Mouse (Mus musculus): ENCODE results near the gene Slc16a6. TPM values are rescaled to one million over a fixed set of nuclear protein-coding genes. Genes with fewer than 3 reads are reported as not detected.

Gene Slc16a6
- total and polyA plus RNA-seq, 2 experiments from 2014 or later, result 6.3 to 11.5 TPM

DNA sequence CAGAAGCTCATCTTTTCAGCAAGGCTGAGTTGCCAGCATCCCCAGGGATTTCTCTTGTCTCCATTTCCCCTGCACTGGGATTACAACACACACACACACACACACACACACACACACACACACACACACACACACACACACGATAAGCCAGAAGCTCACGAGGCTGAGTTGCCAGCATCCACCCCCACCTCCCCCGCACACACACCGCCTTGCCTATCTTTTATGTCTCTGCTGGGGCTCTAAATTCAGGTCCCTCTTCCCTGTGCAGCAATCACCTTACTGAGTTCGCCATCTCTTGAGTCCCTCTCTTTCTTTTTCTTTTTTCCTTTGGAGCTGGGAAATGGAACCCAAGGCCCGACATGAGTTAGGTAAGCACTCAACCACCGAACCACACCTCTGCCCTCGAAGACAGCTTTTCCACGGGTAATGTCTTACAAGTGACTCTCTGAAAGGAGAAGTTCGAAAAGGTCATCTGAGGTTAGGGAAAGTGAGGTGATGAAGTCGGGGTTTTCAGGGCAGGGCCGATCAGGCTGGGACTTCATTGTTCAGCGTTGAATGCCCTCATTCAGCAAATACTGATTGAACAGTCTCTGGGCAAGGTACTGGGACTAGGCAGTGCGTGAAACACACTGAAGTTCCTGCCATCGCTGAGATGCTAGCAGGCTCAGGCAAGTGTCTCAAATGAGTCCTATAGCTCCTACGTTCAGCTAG lies 6.3 kb upstream of the Slc16a6 start:
- no peaks in the 10 kb centered on the region for H3K27me3 ChIP-seq (ENCODE audit: insufficient read depth, low read length)
- no peak overlapping the region for H3K27ac ChIP-seq (ENCODE audit: low read depth, low read length)
- no peak for ATAC-seq (ENCODE audit: low FRiP score)
- no peaks in the 10 kb centered on the region for H3K36me3 ChIP-seq (ENCODE audit: insufficient read depth, low read length)
- DNase-seq (ENCODE audit: low spot score), result no peak
- WGBS, result 49% methylated on average over 16 of the region's 16 CpGs
- H3K4me2 ChIP-seq (ENCODE audit: low read depth, low read length, poor library complexity, severe bottlenecking), result no peak overlapping the region
- no peaks in the 10 kb centered on the region for H3K4me1 ChIP-seq (ENCODE audit: insufficient read depth, low read length)
- no peak overlapping the region for H3K4me3 ChIP-seq (ENCODE audit: low read depth, low read length)
- no peaks in the 10 kb centered on the region for H3K9me3 ChIP-seq (ENCODE audit: low read length)
- no peak for TF ChIP-seq CTCF (IDR thresholded peaks at IDR 0.05)
- no peak overlapping the region for H3K9ac ChIP-seq (replicated peaks; ENCODE audit: low read length, poor library complexity, severe bottlenecking)

DNA sequence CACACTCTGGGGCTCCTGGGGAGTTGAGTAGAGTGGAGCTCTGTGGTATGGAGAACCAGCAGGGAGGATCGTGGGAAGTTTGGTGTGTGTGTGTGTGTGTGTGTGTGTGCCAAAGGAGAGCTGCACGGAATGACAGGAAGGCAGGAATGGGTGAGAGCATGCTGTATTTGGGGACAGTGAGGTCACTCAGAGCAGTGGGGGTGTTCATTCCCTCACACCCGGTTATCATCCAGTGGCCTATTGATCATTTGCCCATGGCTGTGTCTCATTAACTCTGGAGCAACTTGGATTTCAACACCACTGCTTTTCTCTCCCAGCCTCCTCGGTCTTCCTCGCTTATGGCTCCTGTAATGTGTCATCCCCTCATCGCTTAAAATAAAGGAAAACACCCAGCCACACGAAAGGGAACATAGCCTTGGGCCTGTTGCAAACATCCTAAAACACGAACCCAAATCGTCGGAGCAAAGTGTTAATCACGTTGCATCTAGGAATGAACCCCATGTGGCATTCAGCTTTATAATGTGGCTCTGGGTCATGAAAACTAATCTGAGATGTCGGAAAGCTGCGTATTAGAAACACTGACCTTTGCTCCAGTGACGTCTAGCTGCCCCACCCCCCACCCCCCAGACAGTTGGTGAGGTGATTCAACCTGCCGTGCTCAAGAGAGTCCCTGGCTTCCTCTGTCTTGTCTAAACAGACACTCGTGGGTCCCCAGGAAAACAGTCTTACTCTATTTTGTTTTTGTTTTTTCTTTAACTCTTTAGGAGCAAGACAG lies 4.4 kb upstream of the Slc16a6 start:
- Histone ChIP-seq H3K4me1 (ENCODE audit: insufficient read depth, low read length) (no peaks in the 10 kb centered on the region), H3K27me3 (ENCODE audit: insufficient read depth, low read length) (no peaks in the 10 kb centered on the region), H3K27ac (ENCODE audit: low read depth, low read length) (no peak overlapping the region), H3K9me3 (ENCODE audit: low read length) (no peaks in the 10 kb centered on the region), H3K4me2 (ENCODE audit: low read depth, low read length, poor library complexity, severe bottlenecking) (no peak overlapping the region), H3K4me3 (ENCODE audit: low read depth, low read length) (no peak overlapping the region), H3K36me3 (ENCODE audit: insufficient read depth, low read length) (no peaks in the 10 kb centered on the region), H3K9ac (replicated peaks; ENCODE audit: low read length, poor library complexity, severe bottlenecking) (no peak overlapping the region)
- DNase-seq (ENCODE audit: low spot score), result no peak
- 56% methylated on average over 16 of the region's 16 CpGs for WGBS
- ATAC-seq (ENCODE audit: low FRiP score), result no peak
- TF ChIP-seq CTCF (IDR thresholded peaks at IDR 0.05), result no peak

DNA sequence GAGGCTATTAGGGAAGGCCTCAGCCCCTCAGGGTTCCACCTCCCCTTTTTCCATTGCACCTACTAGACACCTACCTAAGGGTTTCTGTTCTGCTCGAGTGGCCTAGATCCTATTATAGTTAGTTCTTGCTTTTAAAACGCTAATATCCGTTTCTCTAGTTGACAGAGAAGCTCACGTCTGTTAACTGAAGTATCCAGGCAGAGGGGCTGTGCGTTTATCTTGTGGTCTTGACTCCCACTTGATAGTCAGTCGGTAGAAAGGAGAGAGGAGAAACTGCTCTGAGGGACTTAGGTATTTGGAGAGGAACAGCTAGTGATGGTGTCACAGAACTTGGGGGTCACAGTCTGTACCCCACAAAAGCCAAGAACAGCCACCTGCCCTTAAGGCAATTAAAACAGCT lies 3.3 kb upstream of the Slc16a6 start:
- Histone ChIP-seq H3K4me1 (ENCODE audit: insufficient read depth, low read length) (no peaks in the 10 kb centered on the region), H3K9ac (replicated peaks; ENCODE audit: low read length, poor library complexity, severe bottlenecking) (no peak overlapping the region), H3K27me3 (ENCODE audit: insufficient read depth, low read length) (no peaks in the 10 kb centered on the region), H3K27ac (ENCODE audit: low read depth, low read length) (no peak overlapping the region; the same call in 1 of the 2 replicates), H3K4me2 (ENCODE audit: low read depth, low read length, poor library complexity, severe bottlenecking) (no peak overlapping the region), H3K4me3 (ENCODE audit: low read depth, low read length) (no peak overlapping the region), H3K36me3 (ENCODE audit: insufficient read depth, low read length) (no peaks in the 10 kb centered on the region), H3K9me3 (ENCODE audit: low read length) (no peaks in the 10 kb centered on the region)
- no peak for ATAC-seq (ENCODE audit: low FRiP score)
- no peak for TF ChIP-seq CTCF (IDR thresholded peaks at IDR 0.05)
- 28% methylated on average over 6 of the region's 6 CpGs for WGBS
- no peak for DNase-seq (ENCODE audit: low spot score)

DNA sequence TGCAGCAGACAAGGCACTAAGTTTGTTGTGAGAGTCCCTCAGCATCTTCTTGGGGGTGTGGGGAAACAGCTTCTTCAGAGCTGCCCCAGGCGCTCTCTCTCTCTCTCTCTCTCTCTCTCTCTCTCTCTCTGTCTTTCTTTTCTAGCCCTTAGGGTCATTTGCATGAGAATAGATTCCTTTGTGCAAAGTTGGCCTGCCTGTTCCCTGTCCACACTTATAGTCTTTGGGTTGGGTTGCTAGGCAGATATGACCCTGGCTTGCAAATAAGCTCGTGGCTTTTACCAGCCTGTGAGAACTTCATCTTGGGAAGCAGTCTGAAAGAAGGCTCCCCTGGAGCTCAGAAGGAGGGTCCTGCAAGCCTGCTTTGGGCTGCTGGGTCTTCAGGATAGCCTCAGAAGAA lies 2.8 kb upstream of the Slc16a6 start:
- no peaks in the 10 kb centered on the region; the same call in 1 of the 2 replicates for H3K27me3 ChIP-seq (ENCODE audit: insufficient read depth, low read length)
- H3K36me3 ChIP-seq (ENCODE audit: insufficient read depth, low read length), result no peaks in the 10 kb centered on the region
- H3K4me2 ChIP-seq (ENCODE audit: low read depth, low read length, poor library complexity, severe bottlenecking), result no peak overlapping the region
- no peaks in the 10 kb centered on the region for H3K4me1 ChIP-seq (ENCODE audit: insufficient read depth, low read length)
- no peak for ATAC-seq (ENCODE audit: low FRiP score)
- DNase-seq (ENCODE audit: low spot score), result peak; percentile 55
- no peak for TF ChIP-seq CTCF (IDR thresholded peaks at IDR 0.05)
- no peak overlapping the region for H3K4me3 ChIP-seq (ENCODE audit: low read depth, low read length)
- H3K9ac ChIP-seq (replicated peaks; ENCODE audit: low read length, poor library complexity, severe bottlenecking), result no peak overlapping the region
- H3K9me3 ChIP-seq (ENCODE audit: low read length), result no peaks in the 10 kb centered on the region
- WGBS, result 29% methylated on average over 2 of the region's 2 CpGs
- no peak overlapping the region; the same call in 1 of the 2 replicates for H3K27ac ChIP-seq (ENCODE audit: low read depth, low read length)

DNA sequence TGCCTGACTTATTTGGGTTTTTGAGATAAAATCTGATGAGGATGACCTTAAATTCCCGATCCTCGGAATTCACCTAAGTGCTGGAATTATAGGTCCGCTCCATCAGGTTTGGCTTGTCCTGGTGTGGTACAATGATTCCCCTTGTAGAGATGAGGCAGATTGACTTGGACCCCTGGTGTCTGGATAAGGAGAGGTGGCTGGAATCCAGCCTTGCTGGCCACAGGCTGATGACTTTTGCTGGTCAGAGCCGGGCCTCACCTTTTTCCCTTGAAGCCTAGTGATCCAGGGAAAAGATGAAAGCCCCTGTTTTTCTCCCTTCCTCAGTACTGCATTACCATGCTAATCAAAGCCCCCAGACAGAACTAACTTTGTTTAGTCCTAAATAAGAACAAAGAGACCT lies 2.3 kb upstream of the Slc16a6 start:
- no peaks in the 10 kb centered on the region for H3K9me3 ChIP-seq (ENCODE audit: low read length)
- no peaks in the 10 kb centered on the region; the same call in 1 of the 2 replicates for H3K27me3 ChIP-seq (ENCODE audit: insufficient read depth, low read length)
- TF ChIP-seq CTCF (IDR thresholded peaks at IDR 0.05), result no peak
- DNase-seq (ENCODE audit: low spot score), result no peak
- H3K9ac ChIP-seq (replicated peaks; ENCODE audit: low read length, poor library complexity, severe bottlenecking), result no peak overlapping the region
- no peaks in the 10 kb centered on the region for H3K4me1 ChIP-seq (ENCODE audit: insufficient read depth, low read length)
- no peaks in the 10 kb centered on the region for H3K36me3 ChIP-seq (ENCODE audit: insufficient read depth, low read length)
- no peak for ATAC-seq (ENCODE audit: low FRiP score)
- H3K27ac ChIP-seq (ENCODE audit: low read depth, low read length), result no peak overlapping the region
- H3K4me3 ChIP-seq (ENCODE audit: low read depth, low read length), result no peak overlapping the region
- H3K4me2 ChIP-seq (ENCODE audit: low read depth, low read length, poor library complexity, severe bottlenecking), result no peak overlapping the region
- 66% methylated on average over 4 of the region's 4 CpGs for WGBS

- DNase-seq (ENCODE audit: low spot score), result no peak
- Histone ChIP-seq H3K27me3 (ENCODE audit: insufficient read depth, low read length) (no peaks in the 10 kb centered on the region; the same call in 1 of the 2 replicates), H3K36me3 (ENCODE audit: insufficient read depth, low read length) (no peaks in the 10 kb centered on the region), H3K9me3 (ENCODE audit: low read length) (no peaks in the 10 kb centered on the region), H3K4me1 (ENCODE audit: insufficient read depth, low read length) (no peaks in the 10 kb centered on the region), H3K4me3 (ENCODE audit: low read depth, low read length) (no peak overlapping the region), H3K27ac (ENCODE audit: low read depth, low read length) (no peak overlapping the region), H3K4me2 (ENCODE audit: low read depth, low read length, poor library complexity, severe bottlenecking) (no peak overlapping the region), H3K9ac (replicated peaks; ENCODE audit: low read length, poor library complexity, severe bottlenecking) (no peak overlapping the region)
- 76% methylated on average over 13 of the region's 13 CpGs for WGBS
- no peak for TF ChIP-seq CTCF (IDR thresholded peaks at IDR 0.05)
- no peak for ATAC-seq (ENCODE audit: low FRiP score)
Measured at GRCm38 (mm10) chr11:109474836-109475235, 1.4 kb upstream of the Slc16a6 start.
